Mouse (Mus musculus): ENCODE data around the gene Cyp2c55. TPM values are rescaled to one million over a fixed set of nuclear protein-coding genes. Genes with fewer than 3 reads are reported as not detected.

Cyp2c55 gene
- polyA plus RNA-seq, 1 experiment = not detected

- no peaks in the 10 kb centered on the region for H3K4me1 ChIP-seq (ENCODE audit: control insufficient read depth, insufficient read depth, low read length)
- H3K27me3 ChIP-seq (ENCODE audit: control insufficient read depth, insufficient read depth, low read length, poor library complexity, severe bottlenecking) = no peaks in the 10 kb centered on the region
- H3K36me3 ChIP-seq (ENCODE audit: control insufficient read depth, insufficient read depth, low read length, poor library complexity, severe bottlenecking) = no peaks in the 10 kb centered on the region
- no peaks in the 10 kb centered on the region; the same call in 1 of the 2 replicates for H3K9me3 ChIP-seq (replicated peaks; ENCODE audit: control insufficient read depth, insufficient read depth, low read length, poor library complexity, severe bottlenecking)
- H3K27ac ChIP-seq (ENCODE audit: insufficient read depth, low read length) = no peak overlapping the region
- TF ChIP-seq EP300 (IDR thresholded peaks at IDR 0.05; ENCODE audit: insufficient read depth, low read depth, low read length) = no peak
- no peak for TF ChIP-seq CTCF (IDR thresholded peaks at IDR 0.05; ENCODE audit: low read depth, low read length)
- no peak for TF ChIP-seq POLR2A (IDR thresholded peaks at IDR 0.05; ENCODE audit: insufficient read depth, low read length)
- no peak overlapping the region for H3K9ac ChIP-seq (ENCODE audit: low read depth, poor library complexity, severe bottlenecking)
- H3K4me3 ChIP-seq (ENCODE audit: low read depth, low read length) = no peak overlapping the region
Observed at GRCm38 (mm10) chr19:38998248-38998647, 8.6 kb upstream of the Cyp2c55 start.

GRCm38 (mm10) chr19:38998676-38999075 lies 8.1 kb upstream of the Cyp2c55 start:
- Histone ChIP-seq H3K36me3 (ENCODE audit: control insufficient read depth, insufficient read depth, low read length, poor library complexity, severe bottlenecking) (no peaks in the 10 kb centered on the region), H3K9ac (ENCODE audit: low read depth, poor library complexity, severe bottlenecking) (no peak overlapping the region)
- no peak for TF ChIP-seq EP300 (IDR thresholded peaks at IDR 0.05; ENCODE audit: insufficient read depth, low read depth, low read length)
- no peak for TF ChIP-seq POLR2A (IDR thresholded peaks at IDR 0.05; ENCODE audit: insufficient read depth, low read length)
- no peak for TF ChIP-seq CTCF (IDR thresholded peaks at IDR 0.05; ENCODE audit: low read depth, low read length)

DNA sequence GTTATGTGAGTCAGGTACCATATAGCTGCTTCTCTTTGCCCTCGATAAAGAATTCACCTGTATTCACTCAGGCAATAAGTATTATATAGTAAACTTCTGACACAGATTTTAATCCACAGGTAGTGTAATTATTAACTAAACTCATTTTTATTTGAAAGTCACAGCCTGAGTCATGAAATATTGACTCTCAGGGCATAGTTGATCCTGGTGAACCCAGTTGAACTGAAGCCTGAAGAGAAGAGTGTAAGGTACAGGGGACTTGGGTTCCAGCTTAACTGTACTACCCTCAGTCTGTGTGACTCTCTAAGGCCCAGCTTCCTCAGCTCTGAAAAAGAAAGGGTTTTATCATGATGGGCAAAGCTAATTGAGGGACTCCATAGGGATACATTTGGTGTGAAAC lies 1.7 kb upstream of the Cyp2c55 start:
- TF ChIP-seq POLR2A (IDR thresholded peaks at IDR 0.05; ENCODE audit: insufficient read depth, low read length) (no peak), CTCF (IDR thresholded peaks at IDR 0.05; ENCODE audit: low read depth, low read length) (no peak), EP300 (IDR thresholded peaks at IDR 0.05; ENCODE audit: insufficient read depth, low read depth, low read length) (no peak)
- H3K36me3 ChIP-seq (ENCODE audit: control insufficient read depth, insufficient read depth, low read length, poor library complexity, severe bottlenecking) = no peaks in the 10 kb centered on the region

More at GRCm38 (mm10) chr19:38998676-38999075, 8.1 kb upstream of the Cyp2c55 start:
- H3K27ac ChIP-seq (ENCODE audit: insufficient read depth, low read length) = no peak overlapping the region
- no peak overlapping the region for H3K4me3 ChIP-seq (ENCODE audit: low read depth, low read length)
- H3K4me1 ChIP-seq (ENCODE audit: control insufficient read depth, insufficient read depth, low read length) = no peaks in the 10 kb centered on the region
- no peaks in the 10 kb centered on the region for H3K27me3 ChIP-seq (ENCODE audit: control insufficient read depth, insufficient read depth, low read length, poor library complexity, severe bottlenecking)
- no peaks in the 10 kb centered on the region for H3K9me3 ChIP-seq (replicated peaks; ENCODE audit: control insufficient read depth, insufficient read depth, low read length, poor library complexity, severe bottlenecking)

GRCm38 (mm10) chr19:39057928-39058327 lies 51.1 kb downstream of the Cyp2c55 start:
- no peaks in the 10 kb centered on the region for H3K9me3 ChIP-seq (replicated peaks; ENCODE audit: control insufficient read depth, insufficient read depth, low read length, poor library complexity, severe bottlenecking)
- H3K4me1 ChIP-seq (ENCODE audit: control insufficient read depth, insufficient read depth, low read length) = no peaks in the 10 kb centered on the region
- H3K4me3 ChIP-seq (ENCODE audit: low read depth, low read length) = no peak overlapping the region
- no peak overlapping the region for H3K9ac ChIP-seq (ENCODE audit: low read depth, poor library complexity, severe bottlenecking)
- H3K27me3 ChIP-seq (ENCODE audit: control insufficient read depth, insufficient read depth, low read length, poor library complexity, severe bottlenecking) = 0 out of 2 replicates have a peak, but pooled peaks cover 1% of the 10 kb centered on the region
- no peak for TF ChIP-seq CTCF (IDR thresholded peaks at IDR 0.05; ENCODE audit: low read depth, low read length)
- no peak for TF ChIP-seq POLR2A (IDR thresholded peaks at IDR 0.05; ENCODE audit: insufficient read depth, low read length)
- TF ChIP-seq EP300 (IDR thresholded peaks at IDR 0.05; ENCODE audit: insufficient read depth, low read depth, low read length) = no peak
- H3K36me3 ChIP-seq (ENCODE audit: control insufficient read depth, insufficient read depth, low read length, poor library complexity, severe bottlenecking) = no peaks in the 10 kb centered on the region
- H3K27ac ChIP-seq (ENCODE audit: insufficient read depth, low read length) = no peak overlapping the region

More for the DNA sequence above, 1.7 kb upstream of the Cyp2c55 start:
- Histone ChIP-seq H3K27ac (ENCODE audit: insufficient read depth, low read length) (no peak overlapping the region), H3K9ac (ENCODE audit: low read depth, poor library complexity, severe bottlenecking) (no peak overlapping the region), H3K9me3 (replicated peaks; ENCODE audit: control insufficient read depth, insufficient read depth, low read length, poor library complexity, severe bottlenecking) (no peaks in the 10 kb centered on the region), H3K27me3 (ENCODE audit: control insufficient read depth, insufficient read depth, low read length, poor library complexity, severe bottlenecking) (no peaks in the 10 kb centered on the region), H3K4me1 (ENCODE audit: control insufficient read depth, insufficient read depth, low read length) (no peaks in the 10 kb centered on the region), H3K4me3 (ENCODE audit: low read depth, low read length) (no peak overlapping the region)

GRCm38 (mm10) chr19:39060719-39061118 lies 53.9 kb downstream of the Cyp2c55 start, which contains the start of gene Cyp2c65:
Cyp2c65 (plus strand) TSS chr19:39061015.
- no peak for TF ChIP-seq EP300 (IDR thresholded peaks at IDR 0.05; ENCODE audit: insufficient read depth, low read depth, low read length)
- TF ChIP-seq CTCF (IDR thresholded peaks at IDR 0.05; ENCODE audit: low read depth, low read length) = no peak
- no peak for TF ChIP-seq POLR2A (IDR thresholded peaks at IDR 0.05; ENCODE audit: insufficient read depth, low read length)
- Histone ChIP-seq H3K9me3 (replicated peaks; ENCODE audit: control insufficient read depth, insufficient read depth, low read length, poor library complexity, severe bottlenecking) (no peaks in the 10 kb centered on the region), H3K36me3 (ENCODE audit: control insufficient read depth, insufficient read depth, low read length, poor library complexity, severe bottlenecking) (no peaks in the 10 kb centered on the region), H3K27me3 (ENCODE audit: control insufficient read depth, insufficient read depth, low read length, poor library complexity, severe bottlenecking) (0 out of 2 replicates have a peak, but pooled peaks cover 1% of the 10 kb centered on the region), H3K9ac (ENCODE audit: low read depth, poor library complexity, severe bottlenecking) (no peak within 1 kb of the TSS), H3K4me3 (ENCODE audit: low read depth, low read length) (no peak within 1 kb of the TSS), H3K27ac (ENCODE audit: insufficient read depth, low read length) (no peak within 1 kb of the TSS), H3K4me1 (ENCODE audit: control insufficient read depth, insufficient read depth, low read length) (no peaks in the 10 kb centered on the region)

Other genes with a start within 250 kb of the Cyp2c55 start
- gene Noc3l, start 187.8 kb upstream of the Cyp2c55 start, polyA plus RNA-seq (2011; ENCODE audit: insufficient read depth, insufficient read length, low read depth, missing spikeins) = 32.7 and 34.7 TPM in 2 replicates
- gene Tbc1d12, start 170.4 kb upstream of the Cyp2c55 start, polyA plus RNA-seq (2011; ENCODE audit: insufficient read depth, insufficient read length, low read depth, missing spikeins) = 5.3 and 6.3 TPM in 2 replicates
- 526 and 534 TPM in 2 replicates for gene Hells, start 76.1 kb upstream of the Cyp2c55 start, polyA plus RNA-seq (2011; ENCODE audit: insufficient read depth, insufficient read length, low read depth, missing spikeins)
- gene Cyp2c65, start 54.0 kb downstream of the Cyp2c55 start, polyA plus RNA-seq (2011; ENCODE audit: insufficient read depth, insufficient read length, low read depth, missing spikeins) = not detected in 2 replicates
- not detected in 2 replicates for gene Cyp2c66, start 106.9 kb downstream of the Cyp2c55 start, polyA plus RNA-seq (2011; ENCODE audit: insufficient read depth, insufficient read length, low read depth, missing spikeins)

Measured in ES-Bruce4 (cell line).